Mouse (Mus musculus) liver, postnatal 0 days (tissue): ENCODE measurements around the gene Sctr.

ENCODE experiments used
- CTCF ChIP-seq: sonication (generic); IDR thresholded peaks from 2 replicates; pipeline ENCODE4 v1.5.1; 2016; ENCODE audit warnings: antibody characterized with exemption, low read depth
- EP300 ChIP-seq: IDR thresholded peaks from 2 replicates; pipeline ENCODE4 v1.6.1; 2016; ENCODE audit warnings: antibody characterized with exemption, low read depth, mild to moderate bottlenecking

GRCm38 (mm10) chr1:120074307-120074702 is 67.6 kb downstream of the Sctr start:
- no peak for TF ChIP-seq CTCF
- TF ChIP-seq EP300: no peak
